Mouse (Mus musculus) neutrophil, adult 5-6 weeks (primary cell): Measurements from ENCODE around the gene Pef1. TPM values are rescaled to one million over a fixed set of nuclear protein-coding genes. Genes with fewer than 3 reads are reported as not detected.

Experiments
- ATAC-seq: fragments of 151-379, 151-347 bp; 2 replicates; pipeline ENCODE4 v1.8.0; 2017; ENCODE audit warnings: mild to moderate bottlenecking, moderate TSS enrichment; ENCODE audit not compliant: insufficient number of reproducible peaks, poor library complexity, low FRiP score, severe bottlenecking; ENCODE audit errors: extremely low read depth
- total RNA-seq: library from RNA; stranded (forward); fragments of 200-1000 nt; gene quantifications from 2 replicates; pipeline ENCODE4 v1.2.3, GENCODE M21; 2017

Gene Pef1
- total RNA-seq, 1 experiment from 2014 or later = 22.7 TPM

DNA sequence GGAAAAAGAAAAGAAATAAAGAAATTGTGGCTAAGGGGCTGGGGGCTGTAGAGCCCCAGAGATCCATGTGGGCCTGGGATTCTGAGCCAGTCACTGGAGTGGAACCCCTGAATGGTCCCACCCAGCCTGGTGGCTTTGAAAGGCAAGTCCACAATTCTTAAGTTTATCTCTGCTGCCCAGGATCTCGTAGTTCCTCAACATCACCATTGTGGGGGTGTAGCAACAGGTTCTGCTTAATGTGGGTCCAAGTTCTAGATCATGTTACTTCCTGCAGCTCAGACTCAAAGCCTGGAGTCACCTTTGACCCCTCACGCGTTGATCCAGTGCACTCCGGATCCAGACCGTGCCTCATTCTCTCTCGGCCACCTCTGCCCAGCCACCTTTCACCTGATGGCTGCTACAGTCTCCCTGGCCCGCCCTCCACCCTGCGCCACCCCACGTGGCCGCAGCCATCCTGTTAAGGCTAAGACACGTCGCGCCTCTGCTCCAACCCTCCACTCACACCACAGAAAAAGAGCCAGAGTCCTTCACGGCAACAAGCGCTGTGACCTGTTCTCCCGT lies 67.1 kb downstream of the Pef1 start:
- no peak for ATAC-seq

DNA sequence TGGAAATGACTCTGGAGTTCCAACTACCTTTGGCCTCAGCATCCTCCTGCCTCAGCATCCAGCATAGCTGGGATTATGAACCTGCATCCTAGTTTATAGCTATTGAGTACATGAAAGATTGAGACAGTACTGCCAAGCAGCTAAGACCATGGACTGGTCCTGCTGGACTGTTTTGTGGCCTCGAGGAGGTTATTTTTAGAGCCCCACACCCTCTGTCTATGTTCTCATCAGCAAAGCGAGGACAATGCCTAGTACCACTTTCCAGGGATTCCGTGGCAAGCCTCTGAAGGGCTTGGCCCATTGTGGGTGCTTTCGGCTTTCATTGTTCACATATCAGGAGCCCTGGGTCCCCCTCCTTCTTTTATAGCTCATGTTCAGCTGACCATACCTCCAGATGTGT lies 68.0 kb downstream of the Pef1 start:
- no peak for ATAC-seq

DNA sequence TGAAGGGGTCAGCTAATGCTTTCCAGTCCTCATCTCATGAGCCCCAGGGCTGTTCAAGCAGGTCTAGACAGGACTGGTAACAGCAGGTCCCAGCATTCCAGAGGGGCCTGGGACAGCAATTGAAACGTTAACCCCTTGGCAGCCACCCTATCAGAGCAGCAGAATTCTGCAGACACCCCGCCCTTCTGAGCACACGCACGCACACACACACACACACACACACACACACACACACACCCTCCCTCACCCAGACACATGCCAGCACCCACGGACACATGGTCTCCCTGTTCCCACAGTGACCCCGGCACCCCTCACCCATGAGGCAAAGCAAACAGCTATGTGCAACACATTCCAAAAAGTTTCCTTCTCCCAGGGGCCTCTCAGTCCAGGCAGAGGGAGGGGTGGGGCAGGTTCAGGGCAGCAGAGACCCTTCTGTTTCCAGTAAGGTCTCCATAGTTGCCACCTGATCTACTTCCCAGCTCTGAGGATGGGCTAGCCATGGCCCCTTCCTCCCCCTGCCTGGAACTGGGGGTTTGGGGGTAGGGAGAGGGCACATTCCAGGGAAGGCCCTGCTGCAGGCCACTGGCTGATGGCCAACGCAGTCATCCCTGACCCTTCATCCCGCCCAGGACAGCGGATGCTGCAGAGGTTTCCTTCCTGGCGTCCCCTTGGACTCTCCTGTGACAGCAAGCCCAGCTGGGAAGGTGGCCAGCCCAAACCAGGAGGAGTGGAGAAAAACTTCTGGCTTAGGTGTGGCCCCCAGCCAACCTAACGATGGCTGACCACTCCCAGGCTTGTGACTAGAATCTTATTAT lies 69.8 kb downstream of the Pef1 start:
- no peak for ATAC-seq

DNA sequence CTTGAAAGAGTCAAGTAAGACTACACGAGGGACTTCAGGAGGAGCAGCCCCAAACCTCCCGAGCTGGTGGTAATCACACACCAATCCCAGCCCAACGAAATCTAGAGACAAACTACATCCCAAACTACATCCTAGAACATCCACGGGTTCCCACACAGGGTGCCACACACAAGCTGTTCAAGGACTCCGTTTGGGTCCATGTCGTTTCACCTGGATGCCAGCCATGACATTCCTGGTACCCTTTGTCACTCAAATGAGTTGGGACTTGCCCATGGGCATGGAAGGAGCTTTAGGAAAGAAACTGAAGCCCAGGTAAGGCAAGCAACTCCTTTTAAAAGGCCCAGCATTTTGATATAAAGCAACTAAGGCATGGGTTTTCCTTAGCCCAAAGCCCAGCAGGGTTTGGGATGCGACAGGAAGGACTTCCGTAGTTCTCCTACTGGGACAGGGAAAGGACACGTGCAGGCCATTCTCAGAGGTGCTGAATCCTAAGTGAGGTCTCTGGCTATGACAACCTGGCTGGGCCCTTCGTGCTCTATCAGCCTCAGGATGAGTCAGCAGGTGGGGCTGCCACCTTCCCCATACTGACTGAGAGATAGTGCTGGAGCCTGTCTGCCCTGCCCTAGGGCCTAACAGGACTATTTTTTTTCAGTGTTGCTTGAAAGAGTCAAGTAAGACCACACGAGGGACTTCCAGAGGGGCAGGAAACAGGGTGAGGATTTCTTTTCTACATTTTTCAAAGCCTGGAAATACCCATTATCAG lies 70.9 kb downstream of the Pef1 start:
- no peak for ATAC-seq

DNA sequence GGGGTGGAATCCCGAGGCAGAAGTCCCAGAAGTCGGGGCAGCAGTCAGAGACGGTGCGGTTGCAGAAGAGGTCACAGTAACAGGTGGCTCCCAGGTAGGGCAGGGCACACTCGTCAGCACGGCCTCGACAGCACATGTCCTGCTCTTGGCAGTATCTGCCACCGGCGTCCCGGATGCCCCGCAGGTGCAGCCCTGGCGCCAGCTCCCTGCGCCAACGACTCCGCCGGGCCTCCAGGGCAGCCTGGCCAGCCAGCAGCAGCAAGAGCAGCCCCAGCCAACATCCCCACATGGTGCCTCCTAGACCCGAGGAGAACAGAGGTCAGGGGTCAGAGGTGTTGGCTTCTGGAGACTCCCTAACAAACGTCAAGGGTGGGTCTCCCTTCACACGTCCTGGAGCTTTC lies 71.6 kb downstream of the Pef1 start:
- ATAC-seq = no peak

DNA sequence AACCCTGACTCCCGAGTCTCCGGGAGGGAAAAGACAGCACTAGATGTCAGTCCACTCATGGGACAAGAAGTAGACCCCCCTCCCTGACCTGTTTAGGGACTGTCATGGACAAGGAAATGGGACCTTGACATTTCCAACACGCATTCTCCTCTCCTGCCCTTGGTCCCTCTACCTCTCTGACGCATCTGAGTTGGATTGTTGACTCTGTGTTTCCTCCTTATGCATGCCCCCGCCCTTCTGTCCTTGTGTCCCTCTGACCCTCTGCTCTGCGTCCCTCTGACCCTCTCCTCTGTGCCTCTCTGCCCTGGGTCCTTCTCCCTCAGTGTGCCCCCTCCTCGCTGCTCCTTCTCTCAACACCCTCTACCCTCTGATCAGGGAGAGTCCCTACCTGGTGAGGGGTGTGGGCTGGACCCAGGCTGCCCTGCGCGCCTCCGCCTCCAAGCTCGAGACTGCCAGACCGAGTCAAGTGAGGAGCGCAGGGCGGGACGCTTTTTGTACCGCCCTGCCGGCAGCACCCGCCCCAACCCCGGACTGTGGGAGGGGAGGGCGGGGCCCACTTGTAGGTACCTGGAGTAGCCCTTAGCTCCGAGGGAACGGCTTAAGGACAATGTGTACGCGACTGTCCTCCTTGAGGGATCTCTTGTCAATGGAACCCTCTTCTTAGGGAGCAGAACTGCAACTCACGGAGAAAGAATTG lies 72.1 kb downstream of the Pef1 start:
- peak; percentile 40 for ATAC-seq

DNA sequence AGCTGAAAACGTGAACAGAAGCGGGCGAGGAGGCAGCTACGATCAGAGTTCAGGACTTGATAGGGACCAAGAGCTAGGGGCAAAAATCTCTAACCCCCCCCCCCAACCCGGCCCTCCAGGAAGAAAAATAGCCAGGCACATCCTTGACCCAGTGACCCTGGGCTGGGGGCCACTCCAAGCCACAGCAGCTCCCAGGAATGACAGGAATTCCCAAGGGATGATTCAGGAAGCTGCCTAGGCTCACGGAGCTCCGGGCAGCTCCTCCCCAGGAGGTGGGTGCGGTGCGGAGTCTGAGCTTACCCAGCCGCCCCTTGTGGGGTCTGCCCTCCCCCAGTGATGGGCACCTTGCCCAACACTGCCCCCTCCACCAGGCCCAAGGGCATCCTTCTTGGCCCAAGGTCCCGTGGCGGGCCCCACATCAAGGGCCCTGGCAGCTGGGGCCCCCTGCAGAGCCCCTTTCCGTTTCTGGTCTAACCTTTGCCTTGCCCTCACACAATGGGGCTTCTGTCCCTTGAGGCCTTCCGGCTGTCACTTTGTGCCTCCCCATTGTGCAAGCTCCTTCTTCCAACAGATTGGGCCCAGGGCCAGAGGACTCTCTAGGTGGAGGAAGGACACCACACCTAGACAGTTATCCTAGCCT lies 72.8 kb downstream of the Pef1 start, which contains the start of gene Tinagl1:
Gene Tinagl1 (minus strand): TSS at position 51 of the 640 bp plus-strand sequence.
- no peak for ATAC-seq

DNA sequence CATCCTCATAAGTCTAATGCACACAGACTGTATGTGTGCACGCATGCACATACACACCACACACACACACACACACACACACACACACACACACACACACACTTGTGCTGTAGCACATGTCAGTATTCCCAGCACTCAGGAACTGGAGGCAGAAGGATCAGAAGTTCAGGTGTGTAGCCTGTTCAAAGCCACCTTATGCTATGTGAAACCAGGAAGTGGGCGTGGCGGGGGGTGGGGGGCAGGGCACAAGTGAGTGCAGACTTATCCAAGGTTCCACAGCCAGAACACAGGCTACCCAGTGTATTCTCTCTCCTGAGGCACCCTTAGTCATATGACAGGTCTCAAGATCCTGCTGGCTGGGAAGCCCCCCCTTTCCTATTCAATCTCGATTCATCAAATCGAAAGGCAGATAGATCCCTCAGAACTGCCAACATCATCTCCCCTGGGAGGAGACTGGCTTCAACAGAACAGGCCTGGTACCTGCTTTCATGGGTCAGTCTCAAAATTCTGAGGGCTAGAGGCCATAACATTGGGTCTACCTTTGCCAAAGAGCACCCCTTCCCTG lies 73.9 kb downstream of the Pef1 start:
- no peak for ATAC-seq

DNA sequence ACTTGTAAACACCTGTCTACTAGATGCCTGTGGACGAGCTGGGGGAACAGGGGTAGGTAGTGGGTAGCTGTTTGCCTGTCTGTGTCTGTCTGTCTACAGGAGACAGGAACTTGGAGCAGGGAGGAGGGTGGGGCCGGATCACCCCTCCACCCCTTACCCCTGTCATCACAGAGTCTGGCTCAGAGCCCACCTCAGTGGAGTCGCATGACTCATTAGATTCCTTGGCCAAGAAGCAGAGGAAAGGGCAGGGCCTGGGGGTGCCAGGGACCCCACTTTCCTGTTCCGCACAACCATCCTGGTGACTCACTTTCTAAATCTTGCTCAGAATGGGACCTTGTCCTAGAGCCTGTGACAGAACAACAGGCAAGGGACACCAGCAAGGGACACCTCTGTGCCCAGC lies 74.7 kb downstream of the Pef1 start:
- no peak for ATAC-seq

DNA sequence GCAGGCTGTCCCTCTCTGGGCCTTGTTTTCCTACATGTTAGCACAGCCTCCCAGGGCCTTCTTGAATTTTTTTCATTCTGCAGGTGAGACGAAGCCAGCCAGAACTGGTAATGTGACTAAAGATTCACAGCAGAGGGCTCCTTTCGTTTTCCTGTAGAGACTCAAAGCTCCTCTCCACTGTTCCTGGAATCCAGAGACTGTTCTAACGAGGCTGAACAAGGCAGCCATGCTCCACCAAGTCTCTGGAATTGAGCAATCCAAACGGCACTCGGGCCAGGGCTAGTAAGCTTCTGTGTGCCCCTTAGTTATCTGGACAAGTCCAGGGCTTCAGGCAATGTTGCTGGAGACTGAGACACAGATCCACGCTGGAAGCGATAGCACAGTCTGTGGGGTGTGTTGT lies 75.2 kb downstream of the Pef1 start:
- ATAC-seq = no peak

Other genes with a start within 250 kb of the Pef1 start
- not detected in 2 replicates for gene Spocd1, start 173.3 kb upstream of the Pef1 start, total RNA-seq
- gene Adgrb2, start 117.7 kb upstream of the Pef1 start, total RNA-seq = 0.12 TPM in 1 of 2 replicates, not detected in the other
- not detected in 2 replicates for gene Col16a1, start 54.7 kb upstream of the Pef1 start, total RNA-seq
- gene Hcrtr1, start 36.8 kb downstream of the Pef1 start, total RNA-seq = not detected in 2 replicates
- 1.2 and 2.5 TPM in 2 replicates for gene Tinagl1, start 72.6 kb downstream of the Pef1 start, total RNA-seq
- not detected in 2 replicates for gene Gm853, start 119.8 kb downstream of the Pef1 start, total RNA-seq
- gene Serinc2, start 176.6 kb downstream of the Pef1 start, total RNA-seq = not detected in 2 replicates
- gene Fabp3, start 206.0 kb downstream of the Pef1 start, total RNA-seq = not detected in 2 replicates
- gene Gm10570, start 206.1 kb downstream of the Pef1 start, total RNA-seq = not detected in 2 replicates